Mouse (Mus musculus) kidney, adult 2 months (tissue): ENCODE results near the gene Gm8909.
A peak's percentile ranks its signal among the peaks of the same experiment; 100 is the strongest.

Source experiments
- CTCF ChIP-seq: fragments of 200-500 bp; conservative IDR thresholded peaks from 2 replicates; pipeline ENCODE4 v1.5.1; 2011; ENCODE audit warnings: low read depth, mild to moderate bottlenecking, control low read depth, low read length, moderate library complexity, mixed read lengths; ENCODE audit not compliant: insufficient read depth, insufficient read length
- POLR2A ChIP-seq: fragments of 200-500 bp; IDR thresholded peaks from one replicate; pipeline ENCODE4 v1.6.1; 2011; ENCODE audit warnings: low read depth, low read length, control low read depth

DNA sequence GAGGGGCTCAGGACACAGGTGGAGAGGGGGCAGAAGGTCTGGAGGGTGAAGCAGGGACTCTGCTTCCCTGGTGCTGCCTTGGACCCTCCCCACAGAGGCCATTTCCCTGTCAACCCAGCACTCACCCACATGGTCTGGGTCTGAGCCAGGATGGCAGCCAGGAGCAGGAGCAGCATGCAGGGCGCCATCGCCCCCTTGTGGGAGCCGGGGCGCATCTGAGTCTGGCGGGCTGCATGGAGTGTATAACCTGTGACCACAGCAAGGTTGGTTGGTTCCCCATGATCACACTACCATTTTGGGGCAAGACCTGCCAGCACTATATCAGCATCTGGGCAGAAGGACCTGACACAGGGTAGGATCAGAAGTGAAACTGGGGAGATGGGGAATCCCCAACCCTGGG is 30.0 kb upstream of the Gm8909 start:
- no peak for TF ChIP-seq POLR2A
- peak; percentile 34; the same call in 1 of the 2 replicates for TF ChIP-seq CTCF
